Mouse (Mus musculus): Measurements from ENCODE around the gene Ank2. TPM values are rescaled to one million over a fixed set of nuclear protein-coding genes. Genes with fewer than 3 reads are reported as not detected.

Gene Ank2
- total and polyA plus RNA-seq, 3 experiments: 96.1 to 290 (median 269) TPM

GRCm38 (mm10) chr3:127059671-127060070, 439.5 kb downstream of the Ank2 start:
- WGBS: 84% methylated on average over 4 of the region's 4 CpGs
- Histone ChIP-seq H3K9ac (ENCODE audit: low read depth, low read length) (no peak overlapping the region), H3K79me2 (replicated peaks; ENCODE audit: control insufficient read depth, insufficient read depth, low read length) (no peaks in the 10 kb centered on the region)

DNA sequence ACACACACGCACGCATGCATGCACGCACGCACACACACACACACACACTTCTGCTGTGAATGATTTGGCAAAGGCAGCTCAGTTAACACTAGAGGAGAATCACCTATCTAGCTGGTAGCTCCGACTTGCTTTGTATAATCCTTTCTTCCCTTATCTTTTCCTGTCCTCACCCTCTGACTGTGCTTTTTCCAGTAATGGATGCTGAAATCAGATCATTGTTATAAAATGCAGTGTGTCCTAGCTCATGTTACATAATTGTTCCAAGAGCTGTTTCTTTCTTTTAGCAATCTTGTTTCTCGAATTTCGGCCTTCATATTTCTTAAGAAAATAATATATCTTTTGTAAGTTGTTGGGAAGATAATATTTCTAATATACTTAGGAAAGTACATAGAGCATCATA, 457.9 kb downstream of the Ank2 start:
- 70% methylated on average over 7 of the region's 7 CpGs for WGBS
- no peak overlapping the region for H3K9ac ChIP-seq (ENCODE audit: low read depth, low read length)
- no peak overlapping the region for H3K4me3 ChIP-seq
- intact Hi-C loops (cut with DNase I): no loop called here
- no peak for TF ChIP-seq EP300 (IDR thresholded peaks at IDR 0.05; ENCODE audit: insufficient read depth, low read depth, low read length)
- TF ChIP-seq POLR2A (IDR thresholded peaks at IDR 0.05; ENCODE audit: insufficient read depth, low read depth, low read length): no peak
- no peak for TF ChIP-seq CTCF (IDR thresholded peaks at IDR 0.05)
- H3K79me2 ChIP-seq (replicated peaks; ENCODE audit: control insufficient read depth, insufficient read depth, low read length): no peaks in the 10 kb centered on the region
- no peaks in the 10 kb centered on the region for H3K27me3 ChIP-seq (ENCODE audit: control insufficient read depth, insufficient read depth, low read length)
- DNase-seq: no peak
- H3K36me3 ChIP-seq (ENCODE audit: control insufficient read depth, insufficient read depth, low read length): no peaks in the 10 kb centered on the region
- H3K4me1 ChIP-seq (ENCODE audit: control insufficient read depth, insufficient read depth, low read length): no peaks in the 10 kb centered on the region
- H3K27ac ChIP-seq: no peak overlapping the region

More at GRCm38 (mm10) chr3:127059671-127060070, 439.5 kb downstream of the Ank2 start:
- Histone ChIP-seq H3K36me3 (ENCODE audit: control insufficient read depth, insufficient read depth, low read length) (no peaks in the 10 kb centered on the region), H3K4me1 (ENCODE audit: control insufficient read depth, insufficient read depth, low read length) (no peaks in the 10 kb centered on the region; the same call in 1 of the 2 replicates), H3K27me3 (ENCODE audit: control insufficient read depth, insufficient read depth, low read length) (no peaks in the 10 kb centered on the region), H3K27ac (no peak overlapping the region), H3K4me3 (no peak overlapping the region)
- intact Hi-C loops (cut with DNase I): no loop called here
- TF ChIP-seq EP300 (IDR thresholded peaks at IDR 0.05; ENCODE audit: insufficient read depth, low read depth, low read length): no peak
- TF ChIP-seq POLR2A (IDR thresholded peaks at IDR 0.05; ENCODE audit: insufficient read depth, low read depth, low read length): no peak
- TF ChIP-seq CTCF (IDR thresholded peaks at IDR 0.05): no peak
- DNase-seq: no peak

DNA sequence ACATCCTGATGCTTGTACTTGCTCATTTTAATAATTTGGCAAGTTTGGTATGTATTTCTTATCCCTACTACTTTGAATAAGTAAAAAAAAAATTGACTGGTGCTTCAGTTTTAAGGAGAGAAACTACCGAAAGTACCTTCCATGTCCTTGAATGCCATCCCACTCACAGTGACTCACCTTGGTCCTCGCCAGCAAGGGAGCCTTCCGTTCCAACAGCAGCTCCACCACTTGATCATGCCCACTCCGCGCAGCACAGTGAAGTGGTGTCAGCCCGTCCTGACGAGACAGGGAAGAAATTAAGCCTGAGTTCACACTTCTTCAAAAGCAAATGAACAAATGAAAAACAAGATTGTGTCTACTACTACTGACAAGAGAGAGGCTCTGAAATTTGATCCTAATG, 460.6 kb downstream of the Ank2 start:
- intact Hi-C loops (cut with DNase I): no loop called here
- no peak for DNase-seq
- H3K4me1 ChIP-seq (ENCODE audit: control insufficient read depth, insufficient read depth, low read length): no peaks in the 10 kb centered on the region
- TF ChIP-seq EP300 (IDR thresholded peaks at IDR 0.05; ENCODE audit: insufficient read depth, low read depth, low read length) (no peak), CTCF (IDR thresholded peaks at IDR 0.05) (no peak), POLR2A (IDR thresholded peaks at IDR 0.05; ENCODE audit: insufficient read depth, low read depth, low read length) (no peak)
- no peaks in the 10 kb centered on the region for H3K36me3 ChIP-seq (ENCODE audit: control insufficient read depth, insufficient read depth, low read length)
- H3K9ac ChIP-seq (ENCODE audit: low read depth, low read length): no peak overlapping the region
- no peak overlapping the region for H3K4me3 ChIP-seq
- no peaks in the 10 kb centered on the region for H3K79me2 ChIP-seq (replicated peaks; ENCODE audit: control insufficient read depth, insufficient read depth, low read length)
- H3K27me3 ChIP-seq (ENCODE audit: control insufficient read depth, insufficient read depth, low read length): no peaks in the 10 kb centered on the region
- H3K27ac ChIP-seq: no peak overlapping the region
- 63% methylated on average over 7 of the region's 7 CpGs for WGBS

- Histone ChIP-seq H3K4me3 (no peak overlapping the region), H3K27ac (no peak overlapping the region), H3K9ac (ENCODE audit: low read depth, low read length) (no peak overlapping the region), H3K36me3 (ENCODE audit: control insufficient read depth, insufficient read depth, low read length) (no peaks in the 10 kb centered on the region), H3K79me2 (replicated peaks; ENCODE audit: control insufficient read depth, insufficient read depth, low read length) (no peaks in the 10 kb centered on the region), H3K27me3 (ENCODE audit: control insufficient read depth, insufficient read depth, low read length) (no peaks in the 10 kb centered on the region), H3K4me1 (ENCODE audit: control insufficient read depth, insufficient read depth, low read length) (no peaks in the 10 kb centered on the region)
- intact Hi-C loops (cut with DNase I): no loop called here
- DNase-seq: no peak
- WGBS: 76% methylated on average over 5 of the region's 5 CpGs
- TF ChIP-seq CTCF (IDR thresholded peaks at IDR 0.05): no peak
- no peak for TF ChIP-seq POLR2A (IDR thresholded peaks at IDR 0.05; ENCODE audit: insufficient read depth, low read depth, low read length)
- no peak for TF ChIP-seq EP300 (IDR thresholded peaks at IDR 0.05; ENCODE audit: insufficient read depth, low read depth, low read length)
These were observed 463.0 kb downstream of the Ank2 start for GRCm38 (mm10) chr3:127036118-127036517.

GRCm38 (mm10) chr3:127035540-127035939, 463.6 kb downstream of the Ank2 start:
- no peak overlapping the region for H3K27ac ChIP-seq
- H3K4me3 ChIP-seq: no peak overlapping the region
- H3K27me3 ChIP-seq (ENCODE audit: control insufficient read depth, insufficient read depth, low read length): no peaks in the 10 kb centered on the region
- WGBS: 78% methylated on average over 12 of the region's 12 CpGs
- TF ChIP-seq CTCF (IDR thresholded peaks at IDR 0.05) (no peak), EP300 (IDR thresholded peaks at IDR 0.05; ENCODE audit: insufficient read depth, low read depth, low read length) (no peak), POLR2A (IDR thresholded peaks at IDR 0.05; ENCODE audit: insufficient read depth, low read depth, low read length) (no peak)
- no peaks in the 10 kb centered on the region for H3K36me3 ChIP-seq (ENCODE audit: control insufficient read depth, insufficient read depth, low read length)
- peak in 1 of 2 experiments; percentile 20 for DNase-seq
- no peaks in the 10 kb centered on the region for H3K79me2 ChIP-seq (replicated peaks; ENCODE audit: control insufficient read depth, insufficient read depth, low read length)
- intact Hi-C loops (cut with DNase I): no loop called here
- H3K4me1 ChIP-seq (ENCODE audit: control insufficient read depth, insufficient read depth, low read length): no peaks in the 10 kb centered on the region
- no peak overlapping the region for H3K9ac ChIP-seq (ENCODE audit: low read depth, low read length)

DNA sequence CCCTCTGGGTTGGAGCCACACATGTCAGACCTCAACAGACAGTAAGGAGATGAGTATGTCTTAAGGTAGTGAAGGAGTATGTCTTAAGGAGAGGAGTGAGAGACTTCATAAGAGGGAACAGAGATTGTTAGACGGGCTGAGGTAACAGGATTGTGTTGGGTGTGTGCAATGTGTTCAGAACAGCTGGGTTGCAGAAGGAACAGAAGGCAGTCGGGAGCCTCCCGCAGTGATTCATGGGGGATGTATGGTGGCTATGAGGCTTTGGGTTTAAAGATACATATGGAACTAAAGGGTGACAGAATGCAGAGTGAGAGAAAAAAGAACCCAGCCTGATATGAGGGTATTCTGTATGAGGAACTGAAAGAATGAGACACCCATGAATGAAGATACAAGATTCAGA, 464.2 kb downstream of the Ank2 start:
- no peak overlapping the region for H3K9ac ChIP-seq (ENCODE audit: low read depth, low read length)
- no peak overlapping the region for H3K4me3 ChIP-seq
- H3K27ac ChIP-seq: no peak overlapping the region
- intact Hi-C loops (cut with DNase I): no loop called here
- TF ChIP-seq EP300 (IDR thresholded peaks at IDR 0.05; ENCODE audit: insufficient read depth, low read depth, low read length): no peak
- TF ChIP-seq CTCF (IDR thresholded peaks at IDR 0.05): no peak
- TF ChIP-seq POLR2A (IDR thresholded peaks at IDR 0.05; ENCODE audit: insufficient read depth, low read depth, low read length): no peak
- no peaks in the 10 kb centered on the region for H3K79me2 ChIP-seq (replicated peaks; ENCODE audit: control insufficient read depth, insufficient read depth, low read length)
- H3K36me3 ChIP-seq (ENCODE audit: control insufficient read depth, insufficient read depth, low read length): no peaks in the 10 kb centered on the region
- no peak for DNase-seq
- H3K27me3 ChIP-seq (ENCODE audit: control insufficient read depth, insufficient read depth, low read length): no peaks in the 10 kb centered on the region
- H3K4me1 ChIP-seq (ENCODE audit: control insufficient read depth, insufficient read depth, low read length): no peaks in the 10 kb centered on the region
- 91% methylated on average over 3 of the region's 3 CpGs for WGBS

Data from heart, adult 2 months (tissue).